Mouse (Mus musculus): ENCODE results near the gene Erp27.

GRCm38 (mm10) chr6:136941051-136942021 lies 19.4 kb upstream of the Erp27 start, which contains the start of gene Arhgdib:
- TF ChIP-seq CTCF (conservative IDR thresholded peaks at IDR 0.05; ENCODE audit: low read length): no peak
- no peak for TF ChIP-seq POU5F1 (IDR thresholded peaks at IDR 0.05; ENCODE audit: borderline replicate concordance, low read length)
- TF ChIP-seq NANOG (IDR thresholded peaks at IDR 0.05; ENCODE audit: borderline replicate concordance, low read length): no peak
